Mouse (Mus musculus): ENCODE data around the gene E2f1. TPM values are rescaled to one million over a fixed set of nuclear protein-coding genes. Genes with fewer than 3 reads are reported as not detected.

The E2f1 gene
- total RNA-seq (2014; rRNA removed; ENCODE audit: low replicate concordance): 8.4 and 11.0 TPM in 2 replicates
- 6.1 and 6.4 TPM in 2 replicates for polyA plus RNA-seq (2015; fragmentation: Nextera tagmentation; extraction: Ambion mirVana)

- Histone ChIP-seq H3K9ac (replicated peaks; ENCODE audit: low read depth, low read length) (peak within 1 kb of the TSS; percentile 66), H3K27me3 (ENCODE audit: control insufficient read depth, insufficient read depth, low read length) (no peaks in the 10 kb centered on the region), H3K4me1 (ENCODE audit: control insufficient read depth, insufficient read depth) (peaks cover 21% of the 10 kb centered on the region; the same call in 1 of the 2 replicates), H3K27ac (ENCODE audit: low read depth) (peak within 1 kb of the TSS; percentile 82), H3K4me2 (ENCODE audit: low read depth, low read length) (peak within 1 kb of the TSS; percentile 98), H3K36me3 (replicated peaks; ENCODE audit: control insufficient read depth, insufficient read depth, low read length) (no peaks in the 10 kb centered on the region), H3K4me3 (ENCODE audit: low read depth, low read length) (peak within 1 kb of the TSS; percentile 82), H3K9me3 (replicated peaks; ENCODE audit: control insufficient read depth, low read length) (no peaks in the 10 kb centered on the region)
- TF ChIP-seq EP300 (IDR thresholded peaks at IDR 0.05; ENCODE audit: low read depth) (no peak), CTCF (IDR thresholded peaks at IDR 0.05; ENCODE audit: low read depth) (no peak; the same call in 1 of the 2 replicates)
- DNase-seq (ENCODE audit: low spot score) (peak; percentile 95), ATAC-seq (ENCODE audit: insufficient read depth, low read depth) (peak; percentile 98)
- 0% methylated on average over 24 of the region's 44 CpGs for WGBS
These were observed at the start of gene E2f1 for GRCm38 (mm10) chr2:154569836-154570286. Gene E2f1, minus strand, starts transcription at chr2:154569892.

GRCm38 (mm10) chr2:154617061-154617460 lies 47.4 kb upstream of the E2f1 start:
- Histone ChIP-seq H3K36me3 (replicated peaks; ENCODE audit: control insufficient read depth, insufficient read depth, low read length) (0 out of 2 replicates have a peak, but pooled peaks cover 3% of the 10 kb centered on the region), H3K27me3 (ENCODE audit: control insufficient read depth, insufficient read depth, low read length) (no peaks in the 10 kb centered on the region), H3K4me1 (ENCODE audit: control insufficient read depth, insufficient read depth) (peaks cover 4% of the 10 kb centered on the region; the same call in 1 of the 2 replicates), H3K4me2 (ENCODE audit: low read depth, low read length) (no peak overlapping the region), H3K9me3 (replicated peaks; ENCODE audit: control insufficient read depth, low read length) (no peaks in the 10 kb centered on the region), H3K27ac (ENCODE audit: low read depth) (peak overlapping the region; percentile 22; the same call in 1 of the 2 replicates), H3K4me3 (ENCODE audit: low read depth, low read length) (no peak overlapping the region), H3K9ac (replicated peaks; ENCODE audit: low read depth, low read length) (no peak overlapping the region)
- TF ChIP-seq EP300 (IDR thresholded peaks at IDR 0.05; ENCODE audit: low read depth): no peak
- no peak for TF ChIP-seq CTCF (IDR thresholded peaks at IDR 0.05; ENCODE audit: low read depth)
- no peak for ATAC-seq (ENCODE audit: insufficient read depth, low read depth)
- WGBS: 80% methylated on average over 3 of the region's 3 CpGs
- no peak for DNase-seq (ENCODE audit: low spot score)

- ATAC-seq (ENCODE audit: insufficient read depth, low read depth): no peak
- H3K36me3 ChIP-seq (replicated peaks; ENCODE audit: control insufficient read depth, insufficient read depth, low read length): no peaks in the 10 kb centered on the region
- no peak for DNase-seq (ENCODE audit: low spot score)
- WGBS: 65% methylated on average over 5 of the region's 5 CpGs
- no peak for TF ChIP-seq EP300 (IDR thresholded peaks at IDR 0.05; ENCODE audit: low read depth)
- TF ChIP-seq CTCF (IDR thresholded peaks at IDR 0.05; ENCODE audit: low read depth): no peak
- H3K9ac ChIP-seq (replicated peaks; ENCODE audit: low read depth, low read length): no peak overlapping the region
- no peaks in the 10 kb centered on the region for H3K27me3 ChIP-seq (ENCODE audit: control insufficient read depth, insufficient read depth, low read length)
- peaks cover 4% of the 10 kb centered on the region; the same call in 1 of the 2 replicates for H3K4me1 ChIP-seq (ENCODE audit: control insufficient read depth, insufficient read depth)
- peak overlapping the region; percentile 31; the same call in 1 of the 2 replicates for H3K4me2 ChIP-seq (ENCODE audit: low read depth, low read length)
- H3K9me3 ChIP-seq (replicated peaks; ENCODE audit: control insufficient read depth, low read length): no peaks in the 10 kb centered on the region
- H3K27ac ChIP-seq (ENCODE audit: low read depth): no peak overlapping the region
- no peak overlapping the region for H3K4me3 ChIP-seq (ENCODE audit: low read depth, low read length)
These were observed 46.0 kb upstream of the E2f1 start for GRCm38 (mm10) chr2:154615674-154616073.

GRCm38 (mm10) chr2:154614841-154615576 lies 45.3 kb upstream of the E2f1 start:
- 54% methylated on average over 19 of the region's 19 CpGs for WGBS
- no peak for DNase-seq (ENCODE audit: low spot score)
- Histone ChIP-seq H3K4me2 (ENCODE audit: low read depth, low read length) (peak overlapping the region; percentile 31), H3K9ac (replicated peaks; ENCODE audit: low read depth, low read length) (no peak overlapping the region), H3K4me1 (ENCODE audit: control insufficient read depth, insufficient read depth) (peaks cover 4% of the 10 kb centered on the region; the same call in 1 of the 2 replicates), H3K9me3 (replicated peaks; ENCODE audit: control insufficient read depth, low read length) (no peaks in the 10 kb centered on the region), H3K27ac (ENCODE audit: low read depth) (no peak overlapping the region; the same call in none of the 2 replicates), H3K36me3 (replicated peaks; ENCODE audit: control insufficient read depth, insufficient read depth, low read length) (no peaks in the 10 kb centered on the region), H3K4me3 (ENCODE audit: low read depth, low read length) (peak overlapping the region; percentile 22; the same call in 1 of the 2 replicates), H3K27me3 (ENCODE audit: control insufficient read depth, insufficient read depth, low read length) (no peaks in the 10 kb centered on the region)
- no peak for ATAC-seq (ENCODE audit: insufficient read depth, low read depth)
- TF ChIP-seq CTCF (IDR thresholded peaks at IDR 0.05; ENCODE audit: low read depth): no peak

GRCm38 (mm10) chr2:154613118-154614115 lies 43.7 kb upstream of the E2f1 start, which contains the start of the genes Zfp341 and 4930519P11Rik:
Gene Zfp341, plus strand, starts transcription at chr2:154613297.
Gene 4930519P11Rik, minus strand, starts transcription at chr2:154613437.
- Histone ChIP-seq H3K27ac (ENCODE audit: low read depth) (peak within 1 kb of the TSS; percentile 92), H3K9ac (replicated peaks; ENCODE audit: low read depth, low read length) (peak within 1 kb of the TSS; percentile 70), H3K9me3 (replicated peaks; ENCODE audit: control insufficient read depth, low read length) (no peaks in the 10 kb centered on the region), H3K4me1 (ENCODE audit: control insufficient read depth, insufficient read depth) (peaks cover 4% of the 10 kb centered on the region; the same call in 1 of the 2 replicates), H3K4me3 (ENCODE audit: low read depth, low read length) (peak within 1 kb of the TSS; percentile 53), H3K36me3 (replicated peaks; ENCODE audit: control insufficient read depth, insufficient read depth, low read length) (no peaks in the 10 kb centered on the region), H3K4me2 (ENCODE audit: low read depth, low read length) (peak within 1 kb of the TSS; percentile 73), H3K27me3 (ENCODE audit: control insufficient read depth, insufficient read depth, low read length) (no peaks in the 10 kb centered on the region)
- ATAC-seq (ENCODE audit: insufficient read depth, low read depth) (peak; percentile 91), DNase-seq (ENCODE audit: low spot score) (peak; percentile 90)
- under 1% methylated on average over 74 of the region's 98 CpGs for WGBS
- TF ChIP-seq CTCF (IDR thresholded peaks at IDR 0.05; ENCODE audit: low read depth) (peak; percentile 70), EP300 (IDR thresholded peaks at IDR 0.05; ENCODE audit: low read depth) (0 out of 2 replicates have a peak, but pooled peaks have one; percentile 38)

Measured in heart, postnatal 0 days (tissue).